Mouse (Mus musculus) stomach, postnatal 0 days (tissue): ENCODE results near the gene Cd72.

Experiments used
- CTCF ChIP-seq: IDR thresholded peaks from 2 replicates; pipeline ENCODE4 v1.5.1; 2016; ENCODE audit warnings: antibody characterized with exemption, low read depth, mild to moderate bottlenecking, moderate library complexity
- EP300 ChIP-seq: optimal IDR thresholded peaks from 2 replicates; pipeline ENCODE3; 2016; ENCODE audit warnings: antibody characterized with exemption

- TF ChIP-seq CTCF (no peak), EP300 (no peak)
Measured at GRCm38 (mm10) chr4:43402212-43402611, 52.2 kb downstream of the Cd72 start.
